Mouse (Mus musculus) testis, adult 2 months (tissue): Measurements from ENCODE around the gene Pecam1.

Experiments
- CTCF ChIP-seq: fragments of 200-500 bp; IDR thresholded peaks from 2 replicates; pipeline ENCODE4 v1.5.1; 2012; ENCODE audit warnings: low read depth, mild to moderate bottlenecking, inconsistent platforms, low read length, moderate library complexity; ENCODE audit not compliant: control insufficient read depth, insufficient read depth, insufficient replicate concordance
- POLR2A ChIP-seq: fragments of 200-500 bp; IDR thresholded peaks from 2 replicates; pipeline ENCODE4 v1.6.1; 2012; ENCODE audit warnings: low read depth, mild to moderate bottlenecking, inconsistent platforms, low read length, moderate library complexity; ENCODE audit not compliant: control insufficient read depth

GRCm38 (mm10) chr11:106776960-106777359, 26.5 kb upstream of the Pecam1 start:
- TF ChIP-seq CTCF (no peak), POLR2A (no peak)
